Mouse (Mus musculus) kidney, postnatal 10 days (tissue): Measurements from ENCODE around the gene Znhit6.

ENCODE experiments used
- DNase-seq: peaks from one replicate; pipeline ENCODE4 v3.0.0; 2021; ENCODE audit warnings: mixed read lengths

Znhit6 gene

DNA sequence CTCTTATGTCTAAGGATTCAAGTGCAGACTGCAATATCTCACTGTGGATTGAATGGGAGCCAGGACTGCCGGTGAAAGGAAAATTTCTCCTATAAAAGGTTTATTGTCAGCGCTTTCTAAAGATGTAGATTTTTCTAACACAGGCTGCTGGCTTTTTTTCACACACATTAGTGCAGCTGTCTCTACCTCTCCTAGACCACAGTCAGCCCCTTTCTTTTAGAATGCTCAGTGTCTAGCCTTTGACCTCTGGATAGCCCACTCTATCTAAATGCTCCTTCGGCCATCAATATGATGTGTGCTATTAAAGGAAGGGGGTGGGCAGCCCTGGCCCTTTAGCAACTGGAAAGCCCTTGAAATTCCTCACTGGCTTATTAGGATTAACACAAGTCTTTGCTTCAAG is 70.0 kb downstream of the Znhit6 start:
- no peak for DNase-seq

DNA sequence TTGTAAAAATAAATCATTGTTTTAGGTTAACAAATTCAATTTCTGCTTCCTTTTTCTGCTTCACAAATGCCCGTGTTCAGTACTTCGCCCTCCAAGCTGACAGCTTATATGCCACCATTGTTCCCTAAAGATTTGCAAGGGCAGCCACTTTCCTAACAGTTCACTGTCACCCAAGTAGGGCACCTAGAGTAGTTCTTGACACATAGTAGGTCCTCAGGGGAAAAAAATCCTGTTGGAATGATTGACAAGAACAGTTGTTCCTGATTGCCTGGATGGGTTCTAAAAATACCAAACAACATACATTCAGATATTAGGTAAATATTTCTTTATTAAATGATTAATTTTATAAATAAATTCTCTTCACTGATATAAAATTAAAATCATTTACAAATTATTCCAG is 70.7 kb downstream of the Znhit6 start:
- no peak for DNase-seq

DNA sequence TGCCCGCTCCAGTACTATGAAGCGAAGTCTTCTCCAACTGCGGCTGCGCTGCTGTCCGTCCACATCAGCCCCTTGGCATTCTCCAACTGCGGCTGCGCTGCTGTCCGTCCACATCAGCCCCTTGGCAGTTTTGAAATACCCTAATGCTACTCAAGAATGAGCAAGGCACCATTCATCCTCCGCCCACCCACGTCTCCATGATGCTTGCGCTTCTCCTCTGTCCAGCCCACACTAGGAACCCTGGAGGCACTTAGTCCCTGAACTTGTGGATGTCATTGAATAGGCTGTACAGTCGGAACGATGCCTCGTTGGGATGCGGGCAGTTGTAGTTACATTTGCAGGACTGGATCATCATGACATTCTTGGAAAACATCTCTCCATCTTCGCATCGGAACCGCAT is 71.4 kb downstream of the Znhit6 start:
- no peak for DNase-seq

DNA sequence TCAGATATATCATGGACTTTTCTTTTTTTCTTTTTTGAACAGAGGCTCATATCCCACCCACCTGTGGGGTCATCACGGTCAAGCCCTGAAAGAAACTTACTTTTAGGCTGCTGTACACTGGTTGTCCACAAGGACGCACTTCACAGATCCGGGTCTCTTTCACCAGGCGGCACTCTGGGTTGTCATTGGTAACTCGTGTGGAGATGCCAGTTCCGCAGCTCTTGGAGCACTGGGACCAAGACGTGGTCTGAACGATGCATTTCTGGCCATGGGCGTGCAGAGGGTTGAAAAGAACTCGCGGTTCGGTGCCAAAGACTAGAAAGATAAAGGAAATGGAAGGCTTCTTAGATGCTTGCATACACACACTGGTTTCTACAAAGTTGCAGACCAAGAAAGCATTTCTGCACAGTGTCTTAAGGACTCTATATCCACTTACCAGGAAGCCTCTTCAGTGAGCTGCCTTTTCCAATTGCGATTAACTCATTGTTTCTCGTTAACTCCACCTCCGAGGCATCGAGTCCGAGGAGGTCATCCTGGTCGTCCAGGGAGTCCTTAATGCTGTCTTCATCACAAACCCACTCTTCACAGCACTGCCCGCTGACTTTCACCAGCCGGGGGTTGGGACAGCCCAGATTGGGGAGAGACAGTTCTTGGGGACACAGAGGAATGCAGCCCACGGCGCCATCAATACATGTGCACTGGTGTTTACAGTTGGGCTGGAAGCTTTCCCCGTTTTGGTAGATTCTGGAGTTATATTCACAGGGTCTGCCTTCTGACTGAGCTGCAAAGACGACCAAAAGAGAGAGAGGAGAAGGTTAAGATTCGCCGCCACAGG is 72.3 kb downstream of the Znhit6 start:
- DNase-seq = peak; percentile 52

DNA sequence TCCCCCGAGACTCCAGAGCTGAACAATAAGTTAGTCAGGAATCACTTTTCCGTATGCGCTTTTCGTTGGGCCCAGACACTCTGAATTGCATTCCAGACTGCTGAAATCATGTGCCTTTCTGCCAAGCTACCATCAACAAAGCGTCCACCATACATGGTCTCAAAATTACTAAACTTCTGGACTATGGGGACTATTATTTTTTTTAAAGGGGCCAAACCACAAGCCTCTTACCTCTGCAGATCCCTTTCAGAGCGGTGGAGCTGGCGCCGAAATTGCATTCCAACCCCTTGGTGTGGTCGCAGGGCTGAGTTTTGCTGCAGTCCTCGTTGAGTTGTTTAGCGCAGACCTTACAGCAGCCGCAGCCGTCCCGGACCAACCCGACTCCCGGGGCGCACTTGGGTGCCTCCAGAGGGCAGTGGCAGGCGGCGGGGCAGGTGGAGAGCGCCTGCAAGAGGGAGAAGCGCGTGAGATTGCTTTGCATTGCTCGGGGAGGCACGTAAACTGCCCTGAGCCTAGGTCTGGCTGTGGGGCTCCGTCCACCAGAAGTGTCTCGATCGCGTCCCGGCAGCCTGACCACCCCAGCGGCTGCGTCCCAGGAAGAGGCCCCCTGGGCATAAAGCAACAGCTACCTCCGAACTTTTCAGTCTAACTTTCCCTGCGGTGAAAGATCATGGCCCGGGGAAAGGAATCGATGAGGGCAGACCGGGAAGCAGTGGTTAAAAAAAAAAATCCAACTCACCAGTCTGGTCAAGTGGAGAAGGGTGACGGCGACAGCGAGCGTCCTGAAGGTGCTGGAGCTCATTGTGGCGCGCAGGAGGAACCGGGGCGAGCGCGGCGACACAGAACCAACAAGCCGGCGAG is 73.2 kb downstream of the Znhit6 start:
- DNase-seq = peak; percentile 85

GRCm38 (mm10) chr3:145649852-145650202 is 73.8 kb downstream of the Znhit6 start, which contains the start of gene Ccn1:
Gene Ccn1, minus strand, starts transcription at chr3:145649981.
- peak; percentile 94 for DNase-seq

- DNase-seq = peak; percentile 87
Observed at GRCm38 (mm10) chr3:145650298-145651011, 74.5 kb downstream of the Znhit6 start.

DNA sequence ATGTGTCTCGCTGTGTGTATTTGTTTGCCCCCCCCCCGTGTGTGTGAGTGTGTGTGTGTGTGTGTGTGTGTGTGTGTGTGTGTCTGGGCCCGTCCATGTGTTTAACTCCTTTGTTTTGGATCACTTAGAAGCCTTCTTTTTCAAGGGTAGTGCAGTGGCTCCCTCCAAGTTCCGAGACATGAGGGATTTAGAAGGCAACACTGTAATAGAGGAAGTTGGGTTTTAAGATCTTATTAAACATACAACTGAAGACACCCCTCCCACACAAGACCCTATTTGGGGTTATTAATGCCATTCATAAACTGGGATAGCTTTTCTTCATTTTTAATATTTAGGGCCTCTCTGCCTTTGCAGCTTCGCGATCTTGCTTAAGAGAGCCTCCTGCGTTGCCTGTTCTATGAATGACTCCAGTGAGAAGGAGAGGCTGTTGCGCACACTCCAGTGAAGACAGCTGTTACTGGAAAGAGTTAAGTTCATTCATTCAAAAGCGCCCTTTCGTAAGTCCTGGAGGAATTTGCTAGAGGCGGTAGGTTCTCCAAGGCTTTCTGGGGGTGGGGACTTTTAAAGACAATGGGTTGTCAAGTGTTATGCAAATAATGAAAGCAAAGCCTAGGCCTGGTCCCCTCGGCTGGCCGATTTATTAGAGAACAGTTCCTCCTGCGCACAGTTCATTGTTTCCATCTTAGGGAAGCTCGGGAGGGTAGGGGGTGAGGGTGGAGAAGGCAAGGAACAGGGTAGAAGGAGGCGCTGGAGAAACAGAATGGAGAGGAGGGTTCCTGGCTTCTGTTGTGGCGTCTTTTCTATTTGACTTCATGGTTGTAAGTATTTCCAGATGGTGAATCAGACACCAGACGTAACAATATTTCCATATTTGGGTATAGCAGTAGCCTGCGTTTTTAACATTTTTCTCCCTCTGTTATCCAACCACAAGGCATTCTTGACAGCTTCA is 75.3 kb downstream of the Znhit6 start:
- DNase-seq = peak; percentile 53

GRCm38 (mm10) chr3:145651978-145652321 is 75.9 kb downstream of the Znhit6 start:
- no peak for DNase-seq

GRCm38 (mm10) chr3:145652322-145653131 is 76.5 kb downstream of the Znhit6 start:
- DNase-seq = peak; percentile 57

DNA sequence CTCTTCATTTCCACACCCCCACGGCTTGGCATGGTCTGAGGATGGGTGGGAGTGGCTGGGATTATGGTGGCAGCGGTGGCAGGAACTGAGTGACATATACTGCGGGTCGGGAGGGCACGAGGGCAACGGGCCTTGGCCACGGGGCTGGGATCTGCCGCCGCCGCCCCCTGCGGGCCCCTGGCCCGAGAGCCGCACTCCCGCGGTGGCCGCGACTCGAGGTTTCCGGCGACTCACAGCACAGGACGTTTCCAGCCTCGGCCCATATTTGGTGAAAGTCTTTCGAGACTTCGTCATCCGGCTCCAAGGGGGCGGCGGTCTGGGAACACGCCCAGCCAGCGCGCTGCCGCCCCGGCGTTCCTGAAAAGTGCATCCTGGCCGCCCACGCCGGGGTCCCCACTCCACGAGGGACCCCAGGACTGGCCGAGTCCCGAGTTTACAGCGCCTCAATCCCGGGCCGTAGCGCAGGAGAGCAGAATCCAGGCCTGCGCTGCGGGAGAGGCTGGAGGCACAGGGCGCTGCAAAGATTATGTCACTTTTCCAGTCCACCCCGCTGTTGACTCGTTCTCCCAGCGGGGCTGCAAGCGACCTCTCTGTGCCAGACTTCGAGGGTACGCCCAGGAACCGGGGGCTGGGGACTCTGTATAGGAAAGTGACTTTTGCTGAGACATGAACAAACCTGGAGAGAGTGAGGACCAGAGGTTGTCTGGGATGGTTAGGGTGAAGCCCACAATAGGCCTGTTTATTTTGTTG is 77.4 kb downstream of the Znhit6 start:
- DNase-seq = peak; percentile 91

DNA sequence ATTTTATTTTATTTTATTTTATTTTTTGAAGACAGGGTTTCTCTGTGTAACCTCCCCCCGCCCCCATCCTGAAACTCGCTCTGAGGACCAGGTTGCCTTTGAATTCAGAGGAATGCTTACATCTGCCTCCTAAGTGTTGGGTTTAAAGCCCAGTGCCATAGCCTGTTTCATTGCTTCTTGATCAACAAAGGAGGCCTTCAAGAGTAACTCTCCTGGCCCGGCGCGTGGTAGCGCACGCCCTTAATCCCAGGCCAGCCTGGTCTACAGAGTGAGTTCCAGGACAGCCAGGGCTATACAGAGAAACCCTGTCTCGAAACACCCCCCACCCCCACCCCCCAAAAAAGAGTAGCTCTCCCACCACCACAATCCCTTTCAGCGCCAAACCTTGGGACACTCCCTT is 78.0 kb downstream of the Znhit6 start:
- DNase-seq = no peak
